Mouse (Mus musculus) gastrocnemius, postnatal 4 days (tissue): ENCODE measurements around the gene Cib2. TPM values are rescaled to one million over a fixed set of nuclear protein-coding genes. Genes with fewer than 3 reads are reported as not detected.

Experiments used
- DNase-seq, 2 experiments: peaks; one replicate each; pipeline ENCODE4 v3.0.0; 2021 to 2022; ENCODE audit warnings: low spot score in 2 of 2, mixed read lengths in 2 of 2
- total RNA-seq, 2 experiments: library from RNA; stranded (reverse); gene quantifications; 2 replicates each; pipeline ENCODE4 v1.2.3; 2021

Gene Cib2
- total RNA-seq, 2 experiments from 2014 or later, result 18.5 to 24.5 TPM

DNA sequence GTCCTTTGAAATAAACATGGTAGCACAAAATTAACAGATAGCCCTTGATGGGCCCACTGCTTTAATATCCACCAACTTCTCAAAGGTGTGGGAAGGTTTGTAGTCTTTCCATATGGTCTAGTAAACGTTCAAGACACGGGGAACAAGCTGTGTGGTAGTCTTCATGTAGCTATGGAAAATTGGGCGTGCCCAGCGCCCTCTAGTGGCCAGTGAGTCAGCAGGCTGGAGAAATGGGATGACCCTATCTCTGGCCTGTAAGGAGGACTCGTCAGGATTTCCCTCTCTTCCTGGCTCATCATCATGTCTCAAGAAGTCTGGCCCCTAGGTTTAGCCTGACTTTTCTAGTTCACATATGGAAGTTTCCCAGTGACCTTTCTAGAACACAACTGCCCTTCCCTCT, 12.5 kb downstream of the Cib2 start:
- peak; percentile 32 to 41 for DNase-seq

DNA sequence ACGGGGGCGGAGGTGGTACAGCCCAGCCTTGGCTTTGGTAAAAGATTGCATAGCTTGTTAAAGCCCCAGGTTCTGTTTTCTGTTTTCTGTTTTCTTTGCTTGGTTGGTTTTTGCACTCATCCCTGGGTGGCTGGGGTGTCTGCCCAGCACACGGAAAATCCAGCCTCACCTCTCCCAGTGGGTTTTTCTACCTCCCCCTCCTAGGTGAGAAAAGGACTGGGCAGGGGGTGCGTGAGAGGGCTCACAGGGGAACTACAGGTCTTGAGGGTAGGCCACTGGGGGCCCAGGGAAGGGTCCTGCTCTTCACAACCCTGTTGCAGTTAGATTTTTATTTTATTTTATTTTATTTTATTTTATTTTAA, 15.1 kb downstream of the Cib2 start:
- no peak for DNase-seq

DNA sequence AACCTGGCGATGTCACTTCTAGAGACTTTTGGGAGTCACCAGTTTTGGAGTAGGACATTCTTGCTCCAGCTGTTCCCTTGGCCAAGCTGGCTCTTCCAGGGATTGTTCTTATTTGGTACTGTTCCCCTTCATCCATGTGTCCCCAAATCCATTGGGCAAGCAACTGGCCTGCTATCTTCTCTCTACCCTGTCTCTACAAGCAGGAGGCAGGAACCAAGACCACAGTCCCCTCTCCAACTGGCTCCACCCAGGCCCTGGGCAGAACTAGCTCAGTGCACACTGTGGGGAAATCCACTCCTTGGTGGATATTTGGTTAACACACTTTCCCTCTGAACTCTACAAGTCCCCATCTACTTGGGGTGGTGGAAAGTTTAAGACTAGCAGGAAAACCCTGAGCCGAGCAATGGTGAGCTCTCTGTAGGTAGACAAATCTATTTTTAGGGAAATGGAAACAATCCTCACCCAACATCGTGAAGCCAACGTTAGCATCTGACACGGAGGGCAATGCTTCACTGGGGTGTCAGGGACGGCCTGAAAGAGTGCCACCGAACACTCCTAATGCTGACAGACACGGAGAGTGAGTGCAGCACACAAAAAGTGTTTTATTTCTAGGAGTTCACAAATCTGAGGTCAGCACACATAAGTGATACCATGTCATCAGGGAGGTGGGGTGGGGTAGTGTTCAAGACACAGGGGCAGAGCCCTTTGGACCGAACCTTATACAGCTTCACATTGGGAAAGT, 15.6 kb downstream of the Cib2 start:
- no peak for DNase-seq

DNA sequence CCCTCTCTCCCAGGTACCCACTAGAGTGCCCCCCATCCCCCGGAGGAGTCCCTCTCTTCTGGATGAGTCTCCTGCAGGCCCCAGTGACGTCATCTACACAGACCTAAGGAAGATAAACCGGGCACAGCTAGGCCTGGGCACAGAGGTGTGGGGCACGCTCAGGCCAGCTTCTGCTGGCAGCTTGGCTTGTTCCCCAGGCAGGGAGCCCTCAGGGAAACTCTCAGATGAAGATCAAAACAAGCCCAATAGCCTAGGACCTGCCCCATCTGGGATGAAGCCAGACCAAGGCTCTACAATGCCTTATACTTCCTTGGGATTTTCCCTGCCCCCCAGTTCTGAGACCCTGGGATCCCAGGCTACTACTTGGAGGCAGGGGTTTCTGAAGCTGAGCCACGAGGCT, 19.2 kb downstream of the Cib2 start:
- no peak for DNase-seq

DNA sequence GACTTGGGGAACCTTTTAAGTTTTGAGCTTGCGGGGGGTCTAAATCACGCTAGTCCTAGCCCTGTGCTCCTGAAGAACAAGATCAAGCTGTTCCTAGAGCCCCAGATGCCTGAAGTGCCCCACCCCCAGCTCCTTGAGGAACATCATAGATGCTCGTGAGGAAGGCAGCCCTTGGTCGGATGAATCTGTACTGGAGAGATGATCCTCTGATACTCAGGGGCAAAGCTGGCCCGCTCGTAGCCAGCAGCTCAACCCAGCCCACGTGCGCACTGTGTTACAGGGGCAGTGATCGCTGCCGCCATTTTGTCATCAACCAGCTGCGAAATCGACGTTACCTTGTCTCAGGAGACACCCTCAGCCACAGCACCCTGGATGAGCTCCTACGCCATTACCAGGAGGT, 21.3 kb downstream of the Cib2 start, which contains the start of gene Sh2d7:
TSS of gene Sh2d7 (plus strand) at position 301 of the 400 bp plus-strand sequence.
- DNase-seq, result no peak

DNA sequence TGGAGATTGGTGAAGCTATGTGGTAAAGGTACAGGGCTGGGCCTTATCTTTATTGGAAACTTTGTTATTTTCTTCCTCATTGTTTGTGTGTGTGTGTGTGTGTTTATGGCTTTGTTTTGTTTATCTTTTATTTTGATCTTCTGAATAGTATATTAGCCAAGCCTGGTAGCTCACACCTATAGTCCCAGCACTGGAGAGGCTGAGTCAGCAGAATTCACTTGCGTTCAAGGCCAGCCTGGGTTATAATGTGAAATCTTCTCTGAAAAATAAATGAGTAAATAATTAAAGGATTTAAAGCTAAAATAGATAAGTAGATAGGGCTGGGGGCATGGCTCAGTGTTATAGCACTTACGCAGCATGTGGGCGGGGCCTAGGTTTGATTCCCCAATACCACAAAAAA, 21.8 kb downstream of the Cib2 start:
- no peak for DNase-seq

DNA sequence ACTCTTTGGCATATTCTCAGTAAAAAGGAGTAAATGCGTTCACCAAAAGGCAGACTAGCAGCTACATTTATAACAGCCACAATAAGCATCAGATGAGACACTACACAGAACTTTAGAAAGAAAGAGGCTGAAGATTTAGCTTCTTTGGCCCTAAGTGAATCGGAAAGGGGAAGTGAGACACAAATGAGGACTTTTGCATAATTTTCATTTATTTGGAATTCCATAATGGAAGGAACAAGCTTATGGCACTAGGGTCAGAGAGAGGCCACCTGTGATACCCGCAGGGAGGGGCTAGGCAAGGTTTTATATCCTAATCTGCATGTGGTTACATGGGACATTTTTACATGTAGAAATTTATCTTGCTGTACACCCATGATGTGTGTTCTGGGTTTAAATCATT, 22.5 kb downstream of the Cib2 start:
- DNase-seq, result no peak

DNA sequence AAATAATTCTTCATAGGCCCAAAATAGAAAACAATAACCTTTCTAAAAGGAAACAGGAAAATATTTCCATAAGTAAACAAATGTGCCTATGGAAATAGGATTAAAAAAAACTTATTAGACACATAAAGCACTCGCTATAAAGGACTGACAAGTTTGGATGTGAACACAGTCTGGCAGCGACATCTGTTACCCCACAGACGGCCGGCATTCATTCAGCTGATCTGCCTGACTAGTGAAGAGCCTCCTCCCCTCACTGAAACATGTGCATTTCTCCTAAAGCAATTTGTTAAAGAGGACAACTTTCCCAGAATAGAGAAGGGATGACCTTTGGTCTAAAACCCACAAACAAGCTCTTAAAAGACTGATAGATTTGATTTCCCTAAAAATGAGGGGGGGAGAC, 23.0 kb downstream of the Cib2 start:
- DNase-seq, result no peak

DNA sequence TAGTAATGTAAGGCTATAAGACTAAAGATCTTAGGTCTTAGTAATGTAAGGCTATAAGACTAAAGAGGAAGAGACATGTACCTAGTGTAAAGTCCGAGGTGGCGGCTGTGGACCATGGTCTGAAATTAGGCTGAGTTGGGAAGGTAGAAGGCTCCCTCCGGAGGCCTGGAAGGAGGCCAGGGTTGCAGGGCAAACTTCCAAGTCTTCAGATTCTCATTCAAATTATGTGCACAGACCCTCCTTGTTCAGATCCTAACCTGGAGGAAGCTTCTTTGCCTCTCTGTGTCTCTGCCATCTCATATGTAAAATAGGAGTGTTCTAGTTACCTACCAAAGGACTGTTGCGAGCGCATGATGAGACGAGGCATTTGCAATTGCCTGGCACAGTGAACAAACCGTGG, 23.8 kb downstream of the Cib2 start:
- DNase-seq, result no peak

DNA sequence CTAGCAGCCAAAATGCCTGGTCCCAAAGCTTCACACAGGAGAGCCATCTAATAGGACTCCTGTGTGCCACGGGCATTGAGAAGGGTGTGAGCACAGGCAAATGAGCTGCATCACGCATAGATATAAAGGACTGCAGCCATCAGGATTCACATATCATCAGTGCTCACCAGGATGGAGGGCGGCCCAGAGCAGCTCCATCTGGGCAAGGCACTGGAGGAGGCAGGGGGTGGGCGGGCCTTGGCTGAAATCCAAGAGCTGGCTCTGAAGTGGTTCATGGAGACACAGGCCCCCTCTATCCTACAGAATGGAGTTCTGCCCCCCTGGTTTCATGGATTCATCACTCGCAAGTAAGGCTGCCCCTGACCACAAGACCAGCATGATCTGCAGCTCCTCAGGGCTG, 26.0 kb downstream of the Cib2 start:
- DNase-seq, result no peak

DNA sequence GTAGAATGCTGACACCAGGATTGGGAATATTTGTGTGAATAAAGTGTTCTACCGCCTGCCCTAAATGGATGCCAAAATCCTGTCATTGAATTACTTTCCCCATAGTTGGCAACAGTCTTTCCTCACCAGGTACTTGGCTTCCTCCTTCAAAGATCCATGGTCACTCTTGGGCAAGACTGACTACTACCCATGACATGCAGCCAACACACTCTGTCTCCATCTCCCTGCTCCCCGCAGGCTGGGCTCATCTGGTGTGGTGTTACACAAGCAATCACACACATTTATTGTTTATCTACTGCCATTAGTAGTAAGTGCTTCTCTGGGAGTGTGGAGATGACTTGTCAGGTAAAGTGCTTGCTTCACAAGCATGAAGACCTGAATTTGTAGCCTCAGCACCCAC, 27.1 kb downstream of the Cib2 start:
- DNase-seq, result no peak

DNA sequence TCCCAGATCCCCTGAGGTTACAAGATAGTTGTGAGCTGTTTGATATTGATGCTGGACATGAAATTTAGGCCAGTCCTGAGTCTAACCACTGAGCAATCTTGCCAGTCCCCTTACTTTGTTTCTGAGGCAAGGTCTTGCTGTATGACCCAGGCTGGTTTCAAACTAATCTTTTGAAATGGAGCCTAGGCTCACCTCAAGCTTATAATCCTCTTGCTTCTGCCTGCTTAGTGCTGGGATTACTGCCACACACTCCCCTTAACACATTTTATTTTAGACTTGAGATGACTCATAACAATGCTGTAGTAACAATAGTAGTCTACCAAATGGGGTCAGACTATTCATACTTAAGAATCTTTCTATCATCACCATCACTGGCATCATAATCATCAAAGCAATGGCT, 28.6 kb downstream of the Cib2 start:
- no peak for DNase-seq

DNA sequence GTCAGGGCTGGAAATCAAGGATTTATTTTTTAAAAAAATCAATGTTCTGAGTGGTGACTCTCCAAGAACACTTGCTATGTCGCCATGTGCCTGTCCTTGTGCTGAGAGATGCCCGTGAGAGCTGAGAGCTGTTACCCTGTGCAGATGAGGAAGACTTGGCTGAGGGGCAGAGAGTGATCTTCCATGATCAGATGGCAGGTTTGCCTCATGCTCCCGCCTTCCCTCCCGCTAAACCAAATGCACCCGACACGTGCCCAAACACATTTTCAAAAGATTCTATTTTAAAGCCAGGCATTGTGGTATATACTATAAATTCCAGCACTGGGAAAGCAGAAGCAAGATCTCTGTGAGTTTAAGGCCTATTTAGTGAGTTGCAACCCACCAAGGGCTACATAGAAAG, 29.2 kb downstream of the Cib2 start:
- no peak for DNase-seq

DNA sequence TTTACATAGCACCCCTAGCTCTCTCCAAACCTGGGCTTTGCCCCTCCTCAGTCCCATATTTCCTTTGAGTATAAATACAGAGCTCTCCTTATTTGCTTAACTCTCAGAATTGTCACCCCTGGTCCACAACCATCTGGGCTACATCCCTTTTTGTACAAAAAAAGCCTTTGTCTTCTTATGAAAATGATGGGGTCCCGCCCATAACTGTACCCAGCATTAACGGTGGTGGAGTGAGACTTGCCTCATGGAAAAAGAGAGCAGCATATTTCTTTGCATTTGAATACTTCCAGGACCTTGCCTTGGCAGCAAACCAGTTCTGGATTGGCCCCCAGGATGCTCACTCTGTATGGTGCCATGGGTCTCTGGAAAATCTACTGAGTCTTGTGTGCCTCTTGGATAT, 30.1 kb downstream of the Cib2 start:
- no peak for DNase-seq

DNA sequence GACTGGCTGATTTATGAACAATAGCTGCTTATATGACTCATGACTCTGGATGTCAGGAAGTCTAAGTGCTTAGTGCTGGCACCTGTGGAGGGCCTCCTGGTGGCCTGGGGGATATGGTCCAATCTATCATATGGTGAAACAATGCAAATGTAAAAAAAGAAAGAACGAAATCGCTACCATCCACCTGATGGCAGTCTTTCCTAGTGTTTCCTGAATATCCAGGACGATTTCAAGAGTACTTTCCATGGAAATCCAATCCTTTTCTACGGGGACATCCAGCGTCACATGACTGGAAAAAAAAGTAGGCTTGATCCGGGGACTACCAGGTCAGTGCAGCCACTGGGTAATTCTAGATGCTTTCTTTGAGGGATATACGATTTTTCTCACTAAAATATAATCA, 32.3 kb downstream of the Cib2 start:
- DNase-seq, result no peak

DNA sequence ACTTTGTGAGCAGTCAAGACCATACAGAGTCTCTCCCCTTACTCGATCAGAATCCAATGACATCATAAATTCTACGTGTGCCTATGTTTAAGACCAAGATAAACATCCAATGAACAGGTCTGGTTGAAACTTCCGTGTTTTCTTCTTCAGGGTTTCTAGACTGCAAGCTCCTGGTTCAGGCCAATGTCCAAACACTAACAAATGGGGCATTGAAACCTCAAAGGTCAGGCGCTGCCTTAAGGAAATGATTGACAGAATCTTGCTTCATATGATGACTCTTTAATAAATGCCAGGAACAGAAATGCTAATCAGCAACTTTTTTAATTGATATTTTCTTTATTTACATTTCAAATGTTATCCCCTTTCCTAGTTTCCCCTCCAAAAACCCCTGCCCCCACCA, 39.7 kb downstream of the Cib2 start:
- no peak for DNase-seq

DNA sequence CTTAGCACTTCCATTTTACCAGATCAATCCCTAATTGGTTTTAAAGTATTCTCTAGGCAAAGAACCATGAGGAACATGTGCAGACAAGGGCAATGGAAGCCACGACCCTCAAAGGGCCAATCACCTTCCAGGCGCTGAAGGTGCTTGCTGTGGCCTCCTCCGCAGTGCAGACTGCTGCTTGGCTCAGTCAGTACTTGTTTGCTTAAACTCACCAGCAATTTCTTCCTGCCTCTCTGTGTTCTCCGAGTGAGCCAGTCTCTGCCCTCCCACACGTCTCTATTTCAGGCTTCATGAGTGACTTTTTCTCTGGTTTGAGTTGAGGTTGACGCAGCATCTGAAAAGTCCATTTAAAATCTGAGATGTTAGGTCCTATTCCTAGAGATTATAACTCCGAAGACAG, 41.1 kb downstream of the Cib2 start:
- no peak for DNase-seq

DNA sequence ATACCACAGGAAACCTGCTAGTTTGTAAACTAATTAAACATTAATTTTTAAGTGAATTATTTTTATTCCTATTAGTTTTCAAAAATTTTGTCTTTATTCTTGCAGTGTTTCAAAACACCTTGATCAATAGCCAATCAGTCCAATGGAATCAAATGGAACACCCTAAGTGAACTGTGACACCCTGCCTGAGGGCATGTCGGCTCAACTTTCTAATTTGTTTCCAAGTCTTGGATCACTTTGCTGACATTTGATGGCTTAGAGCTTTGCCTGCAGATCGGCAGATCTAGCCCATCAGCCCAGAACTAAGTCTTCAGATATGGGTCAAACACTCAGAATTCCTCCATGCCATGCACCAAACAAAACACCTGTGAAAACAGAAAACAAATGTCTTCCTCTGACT, 44.0 kb downstream of the Cib2 start:
- DNase-seq, result no peak

DNA sequence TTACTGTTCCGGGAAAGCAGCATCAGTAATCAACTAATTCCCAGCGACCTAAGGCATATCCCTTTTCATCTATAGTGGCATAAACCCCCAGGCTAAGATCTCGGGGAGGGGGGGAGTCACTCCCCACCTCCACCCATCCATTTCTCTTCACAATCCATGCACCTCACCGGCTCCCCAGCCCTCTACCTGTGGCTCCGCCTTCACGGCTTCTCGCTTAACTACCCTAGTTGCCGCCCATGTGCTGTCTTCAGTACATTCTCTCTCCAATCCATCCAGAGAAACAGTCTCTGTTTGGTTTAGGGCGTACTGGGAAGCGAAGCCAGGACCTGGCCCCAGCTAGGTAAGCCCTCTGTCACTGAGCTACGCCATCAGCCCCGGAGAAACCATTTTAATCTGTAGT, 57.1 kb downstream of the Cib2 start:
- DNase-seq, result no peak

DNA sequence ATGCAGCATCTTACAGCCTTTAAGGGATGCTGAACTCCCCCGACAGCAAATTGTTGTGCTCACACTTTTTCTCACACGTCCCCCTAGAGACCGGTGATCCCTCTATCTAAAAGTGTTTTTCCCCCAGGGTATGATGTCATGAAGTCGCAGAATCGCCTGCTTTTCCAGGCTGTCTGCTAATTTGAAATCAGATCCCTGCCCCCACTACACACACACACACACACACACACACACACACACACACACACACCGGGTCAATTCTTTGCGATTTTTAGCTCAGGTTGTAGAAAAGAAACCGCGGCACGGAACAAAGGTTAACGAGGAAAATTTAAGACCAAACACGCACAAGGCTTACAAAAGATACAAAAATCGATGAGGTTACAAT, 57.9 kb downstream of the Cib2 start:
- no peak for DNase-seq

DNA sequence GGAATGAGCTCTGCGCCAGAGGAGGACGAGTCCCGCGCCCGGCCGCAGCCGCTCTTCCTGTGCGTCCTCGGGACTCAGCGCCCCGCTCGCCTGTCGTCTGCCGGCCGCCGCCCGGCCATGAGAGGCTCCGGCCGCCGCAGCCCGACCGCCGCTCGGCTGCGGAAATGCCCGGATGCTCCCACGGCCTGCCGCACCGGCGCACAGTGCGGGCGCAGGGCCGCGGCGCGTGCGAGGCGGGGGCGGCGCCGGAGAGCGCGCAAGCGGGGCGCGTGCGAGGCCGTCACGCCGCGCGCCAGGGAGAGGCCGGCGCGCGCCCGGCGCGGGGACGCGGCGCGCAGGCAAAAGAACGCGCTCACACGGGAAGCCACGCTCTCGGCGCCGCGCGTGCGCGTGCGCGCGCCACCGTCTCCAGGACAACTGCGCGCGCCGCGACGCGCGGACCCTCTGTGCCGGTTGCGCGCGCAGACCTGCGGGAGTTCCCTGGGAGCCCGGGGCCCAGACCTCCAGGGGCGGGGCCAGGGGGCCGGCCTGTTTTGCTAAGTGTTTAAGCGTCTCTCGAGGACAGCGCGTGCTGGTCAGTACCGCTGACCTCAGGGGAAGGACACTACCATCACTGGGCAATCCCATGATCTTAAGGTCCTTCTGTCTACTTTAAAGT, 58.4 kb downstream of the Cib2 start, which contains the start of gene Dmxl2:
TSS of gene Dmxl2 (minus strand) at position 174 of the 658 bp plus-strand sequence.
- DNase-seq, result peak; percentile 83 to 91

DNA sequence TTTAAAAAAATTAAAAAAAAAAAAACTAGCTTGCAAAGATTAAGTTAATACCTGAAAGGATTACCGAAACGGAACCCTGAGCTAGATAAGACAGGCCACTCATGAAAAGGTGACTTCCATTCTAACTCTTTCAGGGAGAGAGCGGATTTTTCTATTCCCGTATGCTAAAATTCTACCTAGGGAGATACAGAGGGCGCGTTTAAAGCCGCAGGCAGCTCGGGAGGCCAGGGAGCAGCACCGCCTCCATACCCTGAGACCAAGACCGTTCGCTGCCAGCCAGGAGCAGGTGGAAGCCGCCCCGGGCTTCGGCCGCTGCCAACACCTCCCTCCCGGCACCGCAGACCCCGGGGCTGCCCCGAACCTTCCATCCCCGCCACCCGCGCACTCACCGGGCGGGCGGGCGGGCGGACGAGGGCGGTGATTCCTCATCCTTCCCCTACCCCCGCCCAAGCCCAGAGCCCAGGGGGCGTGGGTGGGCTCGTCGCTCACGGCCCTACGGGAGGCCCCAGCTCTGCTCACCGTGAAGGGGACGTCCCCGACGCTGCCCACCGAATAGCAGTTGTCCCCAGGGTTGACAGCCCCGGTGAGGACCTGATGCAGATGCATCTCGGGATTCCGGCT, 59.1 kb downstream of the Cib2 start:
- DNase-seq, result peak; percentile 25 to 31

DNA sequence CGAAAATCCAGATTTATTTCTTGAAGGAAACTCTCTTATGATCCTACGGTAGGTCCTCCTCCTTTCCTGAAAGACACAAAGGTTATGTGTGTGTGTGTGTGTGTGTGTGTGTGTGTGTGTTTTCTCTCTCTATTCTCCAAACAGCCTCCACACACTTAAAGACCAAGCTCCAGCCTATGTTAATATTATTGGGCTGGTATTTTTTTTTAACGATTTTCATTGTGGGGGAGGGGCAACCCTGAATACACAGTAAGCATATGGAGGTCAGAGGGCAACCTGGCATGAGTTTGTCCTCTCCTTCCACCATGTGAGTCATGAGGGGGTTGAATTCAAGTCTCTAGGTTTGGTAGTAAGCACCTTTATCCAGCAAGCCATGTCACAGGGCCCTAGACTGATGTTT, 60.2 kb downstream of the Cib2 start:
- no peak for DNase-seq
